Mouse (Mus musculus): ENCODE results near the gene Kmt2e. TPM values are rescaled to one million over a fixed set of nuclear protein-coding genes. Genes with fewer than 3 reads are reported as not detected.
"Not testable (repeated sequence)": the region's sequence is repeated elsewhere in the genome, so short reads cannot be mapped to it uniquely, and the experiment has no call there.

Gene Kmt2e
- total RNA-seq, 4 experiments from 2014 or later, result 95.8 to 105 (median 101) TPM

GRCm38 (mm10) chr5:23431948-23432707 lies 2.1 kb upstream of the Kmt2e start:
- DNase-seq (ENCODE audit: low spot score in 2 of 2), result peak in 1 of 2 experiments; percentile 3

GRCm38 (mm10) chr5:23432708-23433645 lies 1.3 kb upstream of the Kmt2e start:
- DNase-seq (ENCODE audit: low spot score in 2 of 2), result peak; percentile 97 to 99

- peak; percentile 45 to 66 for DNase-seq (ENCODE audit: low spot score in 2 of 2)
Observed at GRCm38 (mm10) chr5:23434598-23435481, 599 bp downstream of the Kmt2e start.

- DNase-seq (ENCODE audit: low spot score in 2 of 2), result no peak
Observed at GRCm38 (mm10) chr5:23435482-23436125, 1.4 kb downstream of the Kmt2e start.

- no peak for DNase-seq (ENCODE audit: low spot score in 2 of 2)
Observed at GRCm38 (mm10) chr5:23436735-23437134, 2.5 kb downstream of the Kmt2e start.

- DNase-seq (ENCODE audit: low spot score in 2 of 2), result no peak
Observed at GRCm38 (mm10) chr5:23439857-23440256, 5.6 kb downstream of the Kmt2e start.

- no peak for DNase-seq (ENCODE audit: low spot score in 2 of 2)
Observed at GRCm38 (mm10) chr5:23440572-23440971, 6.3 kb downstream of the Kmt2e start.

- DNase-seq (ENCODE audit: low spot score in 2 of 2), result no peak
Observed at GRCm38 (mm10) chr5:23441916-23442315, 7.7 kb downstream of the Kmt2e start.

- no peak for DNase-seq (ENCODE audit: low spot score in 2 of 2)
Observed at GRCm38 (mm10) chr5:23444411-23444810, 10.2 kb downstream of the Kmt2e start.

GRCm38 (mm10) chr5:23453561-23453960 lies 19.3 kb downstream of the Kmt2e start:
- DNase-seq (ENCODE audit: low spot score in 2 of 2), result not testable (repeated sequence)

GRCm38 (mm10) chr5:23461688-23462087 lies 27.4 kb downstream of the Kmt2e start:
- no peak for DNase-seq (ENCODE audit: low spot score in 2 of 2)

GRCm38 (mm10) chr5:23464247-23464646 lies 30.0 kb downstream of the Kmt2e start:
- no peak for DNase-seq (ENCODE audit: low spot score in 2 of 2)

- DNase-seq (ENCODE audit: low spot score in 2 of 2), result no peak
Observed at GRCm38 (mm10) chr5:23464743-23465142, 30.5 kb downstream of the Kmt2e start.

- no peak for DNase-seq (ENCODE audit: low spot score in 2 of 2)
Observed at GRCm38 (mm10) chr5:23466546-23466945, 32.3 kb downstream of the Kmt2e start.

GRCm38 (mm10) chr5:23473098-23473873 lies 39.0 kb downstream of the Kmt2e start:
- no peak for DNase-seq (ENCODE audit: low spot score in 2 of 2)

- DNase-seq (ENCODE audit: low spot score in 2 of 2), result no peak
Observed at GRCm38 (mm10) chr5:23483811-23484210, 49.6 kb downstream of the Kmt2e start.

GRCm38 (mm10) chr5:23489231-23489630 lies 55.0 kb downstream of the Kmt2e start:
- no peak for DNase-seq (ENCODE audit: low spot score in 2 of 2)

GRCm38 (mm10) chr5:23490797-23491196 lies 56.6 kb downstream of the Kmt2e start:
- no peak for DNase-seq (ENCODE audit: low spot score in 2 of 2)

GRCm38 (mm10) chr5:23496396-23496795 lies 62.2 kb downstream of the Kmt2e start:
- peak in 1 of 2 experiments; percentile 1 for DNase-seq (ENCODE audit: low spot score in 2 of 2)

GRCm38 (mm10) chr5:23496933-23497332 lies 62.7 kb downstream of the Kmt2e start:
- DNase-seq (ENCODE audit: low spot score in 2 of 2), result peak in 1 of 2 experiments; percentile 2

Measured in left cerebral cortex, adult 8-10 months (tissue).